Mouse (Mus musculus) left cerebral cortex, postnatal 25 days (tissue): Measurements from ENCODE around the gene Dennd4a. TPM values are rescaled to one million over a fixed set of nuclear protein-coding genes. Genes with fewer than 3 reads are reported as not detected.

Source experiments
- DNase-seq, 2 experiments: peaks; one replicate each; pipeline ENCODE4 v3.0.0; 2022; ENCODE audit warnings: low spot score in 2 of 2, mixed read lengths in 1 of 2
- intact Hi-C: fragments of 180-260 bp; cut with DNase I; formaldehyde crosslinking; loops from one replicate; pipeline ENCODE4 v1.15.1; 2025
- total RNA-seq, 2 experiments: library from RNA; stranded (reverse); gene quantifications; 2 replicates each; pipeline ENCODE4 v1.2.3; 2021

The Dennd4a gene
- total RNA-seq, 2 experiments from 2014 or later, result 56.4 to 64.7 TPM

DNA sequence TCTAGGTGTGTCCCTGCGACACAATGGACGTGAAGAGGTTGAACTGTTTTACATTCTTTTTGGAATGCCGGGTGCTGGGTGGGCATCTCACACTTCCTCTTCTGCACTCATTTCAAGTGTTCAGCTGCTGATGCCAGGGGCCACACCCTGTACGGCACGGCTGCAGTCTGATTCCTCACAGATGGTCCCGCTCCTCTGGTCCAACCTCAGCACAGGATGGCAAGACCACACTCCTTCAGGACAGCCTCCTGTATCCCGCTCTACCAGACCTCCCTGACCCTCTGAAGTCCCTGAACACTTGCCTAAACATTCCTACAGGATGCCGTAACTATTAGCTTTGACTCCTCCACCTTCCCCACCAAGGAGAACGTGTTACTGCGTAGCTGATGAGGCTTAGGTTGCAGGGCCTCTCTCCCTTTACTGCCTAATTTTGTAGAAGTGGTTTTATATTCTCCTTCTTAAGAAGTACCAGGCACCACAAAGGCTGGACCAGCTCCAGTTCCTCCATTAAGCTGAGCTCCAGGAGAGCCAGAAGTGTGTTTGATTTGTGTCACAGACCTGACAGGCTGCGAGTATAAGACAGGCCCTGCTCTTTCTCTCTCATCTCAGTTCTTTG is 129.7 kb downstream of the Dennd4a start:
- DNase-seq, result no peak
- intact Hi-C loops, result no loop called here

DNA sequence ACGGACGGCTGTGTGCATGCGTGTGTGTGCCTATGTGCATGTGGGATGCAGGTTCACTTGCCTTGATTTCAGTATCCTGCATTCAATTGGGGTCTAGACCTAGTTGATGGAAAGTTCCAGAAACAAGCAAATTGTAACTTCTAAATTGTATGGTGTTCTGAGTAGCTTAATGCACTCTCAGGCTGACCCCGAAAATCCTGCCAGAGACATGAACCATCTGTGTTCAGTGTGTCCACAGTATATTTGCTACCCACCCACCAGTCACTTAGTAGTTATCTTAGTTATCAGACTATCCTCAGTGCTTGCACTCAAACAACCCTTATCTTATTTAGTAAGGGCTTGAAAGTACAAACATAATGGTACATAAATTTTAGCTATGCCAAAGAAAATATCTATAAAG is 130.5 kb downstream of the Dennd4a start:
- intact Hi-C loops, result no loop called here
- no peak for DNase-seq

DNA sequence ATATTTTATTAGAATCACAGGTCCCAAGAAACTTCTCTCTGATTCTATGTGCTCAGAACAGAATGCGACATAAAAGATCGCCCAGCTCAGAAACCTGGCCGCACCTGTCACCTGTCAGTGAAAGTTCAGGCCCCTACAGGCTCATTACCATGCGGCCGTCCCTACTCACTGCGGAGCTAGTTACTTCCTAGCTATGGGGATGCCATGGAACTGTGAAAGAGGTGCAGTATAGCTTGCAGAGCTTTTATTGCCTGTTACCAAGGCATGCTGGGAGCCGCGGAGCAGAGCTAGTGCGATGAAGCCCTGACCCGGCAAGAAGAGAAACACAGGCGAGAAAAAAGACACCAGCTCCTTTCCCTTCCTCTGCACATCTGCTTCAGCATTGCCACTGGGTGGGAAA is 132.9 kb downstream of the Dennd4a start:
- intact Hi-C loops, result no loop called here

DNA sequence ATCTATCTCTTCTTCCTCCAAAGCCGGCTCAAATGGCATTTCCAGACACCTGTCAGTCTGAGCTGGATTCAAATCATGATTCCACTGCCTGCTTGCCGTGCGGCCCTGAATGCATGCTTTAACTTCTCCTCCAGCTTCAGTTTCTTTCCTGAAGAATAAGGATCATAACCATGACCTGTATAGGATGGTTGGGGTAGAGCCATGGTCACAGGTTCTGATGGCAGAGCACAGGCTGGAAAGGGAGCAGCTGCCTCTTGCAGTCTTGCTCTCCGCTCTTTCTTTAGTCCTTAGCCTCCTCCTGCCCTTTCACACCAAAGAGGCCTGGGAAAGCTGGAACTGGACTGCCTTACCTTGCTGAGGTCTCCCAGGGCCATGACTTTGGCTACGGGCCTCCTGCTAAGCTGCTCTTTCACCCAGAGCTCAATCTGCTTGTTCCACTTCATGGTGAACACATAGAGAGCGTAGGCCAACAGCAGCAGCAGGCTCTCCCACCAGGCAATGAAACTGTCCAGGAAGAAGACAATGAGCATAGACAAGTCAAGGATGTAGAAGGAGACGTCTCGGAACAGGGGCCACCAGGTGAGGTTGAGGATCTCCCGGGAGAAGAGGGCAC is 136.4 kb downstream of the Dennd4a start:
- intact Hi-C loops, result no loop called here
- DNase-seq, result no peak

More for the DNA sequence above, 132.9 kb downstream of the Dennd4a start:
- no peak for DNase-seq

DNA sequence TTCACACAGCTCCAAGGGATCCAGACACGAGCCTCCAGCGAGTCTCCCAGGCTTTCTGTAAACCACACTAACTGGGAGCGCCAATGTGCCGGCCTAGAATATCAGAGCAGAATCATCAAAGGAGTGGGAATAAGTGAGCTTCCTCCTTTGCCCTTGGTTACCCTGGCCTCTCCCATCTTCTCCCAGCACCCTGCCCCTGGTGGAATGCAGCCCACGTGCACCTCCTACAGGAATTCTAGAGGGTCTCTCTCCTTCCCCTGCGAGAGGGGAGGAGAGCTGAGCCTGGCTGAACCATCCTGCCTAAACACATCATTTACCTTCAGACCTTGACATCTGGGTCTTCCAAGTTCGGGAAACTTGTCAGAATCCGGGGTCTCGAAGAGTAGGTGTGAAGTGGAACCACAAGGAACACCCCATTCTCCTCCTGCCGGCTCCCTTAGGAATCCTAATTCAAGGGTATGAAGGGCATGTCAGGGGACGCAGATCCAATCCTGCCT is 140.1 kb downstream of the Dennd4a start, which contains the start of gene Slc24a1:
TSS of gene Slc24a1 (minus strand) at position 447 of the 497 bp plus-strand sequence.
- intact Hi-C loops, result no loop called here
- DNase-seq, result no peak

DNA sequence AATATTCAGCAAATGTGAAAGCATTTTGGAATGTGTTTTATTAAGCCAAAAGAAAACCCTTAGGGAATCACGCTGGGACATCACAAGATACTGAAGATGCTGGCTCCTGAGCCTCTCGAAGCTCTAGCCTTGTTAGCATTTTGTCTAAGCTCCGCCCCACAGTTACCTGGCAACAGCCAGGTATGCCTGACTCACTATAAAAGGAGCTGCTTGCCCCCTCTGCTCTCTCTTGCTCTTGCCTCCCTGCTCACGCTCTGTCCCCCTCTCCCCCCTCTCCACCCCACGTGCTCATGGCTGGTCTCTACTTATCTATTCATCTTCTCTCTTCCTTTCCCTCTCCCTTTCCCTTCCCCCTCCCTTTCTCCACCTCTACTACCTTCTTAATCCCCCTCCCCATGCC is 140.9 kb downstream of the Dennd4a start:
- intact Hi-C loops, result no loop called here

DNA sequence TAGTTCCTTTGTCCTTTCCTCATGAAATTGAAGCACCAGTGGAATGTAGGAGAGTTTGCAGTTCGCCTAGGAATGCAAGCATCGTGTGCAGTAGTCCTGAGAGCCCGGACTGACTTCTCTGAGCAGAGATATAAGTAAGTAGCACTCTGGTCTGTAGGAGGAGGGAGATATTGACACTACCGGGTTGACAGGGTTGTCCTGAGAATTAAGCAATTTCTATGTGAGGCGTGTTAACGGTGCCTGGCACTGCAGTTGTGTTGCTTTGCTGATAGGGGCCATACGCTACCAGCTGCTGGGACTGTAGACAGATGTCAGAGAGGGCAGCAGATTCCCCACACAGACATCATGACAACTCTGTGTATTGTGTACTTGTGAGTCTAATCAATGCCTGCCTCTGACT is 142.1 kb downstream of the Dennd4a start:
- DNase-seq, result no peak
- intact Hi-C loops, result no loop called here

More for the DNA sequence above, 140.9 kb downstream of the Dennd4a start:
- DNase-seq, result no peak

DNA sequence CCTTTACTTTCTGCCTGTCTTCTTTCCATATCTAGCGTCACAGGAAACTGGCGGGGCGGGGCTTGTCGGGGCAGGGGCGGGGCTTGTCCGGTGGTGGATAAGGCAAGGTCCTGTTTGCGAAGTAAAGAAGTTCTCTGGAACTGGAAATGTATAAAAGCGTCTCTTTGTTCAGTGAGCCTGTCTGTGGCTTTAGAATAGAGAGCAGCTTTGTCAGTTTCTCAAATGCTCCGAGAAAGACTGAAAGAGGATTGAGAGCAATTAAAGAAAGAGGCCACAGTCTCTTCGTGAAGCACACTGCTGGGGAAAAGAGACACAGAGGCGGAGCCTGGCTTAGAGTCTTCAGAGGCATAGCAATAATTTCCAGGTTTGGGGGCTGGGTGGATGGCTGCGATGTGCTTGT is 145.2 kb downstream of the Dennd4a start:
- DNase-seq, result peak in 1 of 2 experiments; percentile 28

DNA sequence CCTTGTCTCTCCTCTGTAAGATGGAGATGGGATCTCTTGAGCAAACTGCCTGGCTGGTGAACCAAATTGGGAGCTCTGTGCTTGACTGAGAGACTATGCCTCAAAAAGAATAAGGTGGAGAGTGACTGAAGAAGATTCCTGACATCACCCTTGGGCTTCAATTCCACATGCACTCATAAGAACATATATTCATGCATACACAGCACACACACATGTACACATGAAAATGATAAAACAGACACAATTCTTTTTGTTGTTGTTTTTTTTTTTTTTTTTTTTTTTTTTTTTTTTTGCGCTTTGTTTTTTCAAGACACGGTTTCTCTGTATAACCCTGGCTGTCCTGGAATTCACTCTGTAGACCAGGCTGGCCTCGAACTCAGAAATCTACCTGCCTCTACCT is 146.1 kb downstream of the Dennd4a start:
- intact Hi-C loops, result no loop called here
- DNase-seq, result no peak

More for the DNA sequence above, 145.2 kb downstream of the Dennd4a start:
- intact Hi-C loops, result no loop called here

DNA sequence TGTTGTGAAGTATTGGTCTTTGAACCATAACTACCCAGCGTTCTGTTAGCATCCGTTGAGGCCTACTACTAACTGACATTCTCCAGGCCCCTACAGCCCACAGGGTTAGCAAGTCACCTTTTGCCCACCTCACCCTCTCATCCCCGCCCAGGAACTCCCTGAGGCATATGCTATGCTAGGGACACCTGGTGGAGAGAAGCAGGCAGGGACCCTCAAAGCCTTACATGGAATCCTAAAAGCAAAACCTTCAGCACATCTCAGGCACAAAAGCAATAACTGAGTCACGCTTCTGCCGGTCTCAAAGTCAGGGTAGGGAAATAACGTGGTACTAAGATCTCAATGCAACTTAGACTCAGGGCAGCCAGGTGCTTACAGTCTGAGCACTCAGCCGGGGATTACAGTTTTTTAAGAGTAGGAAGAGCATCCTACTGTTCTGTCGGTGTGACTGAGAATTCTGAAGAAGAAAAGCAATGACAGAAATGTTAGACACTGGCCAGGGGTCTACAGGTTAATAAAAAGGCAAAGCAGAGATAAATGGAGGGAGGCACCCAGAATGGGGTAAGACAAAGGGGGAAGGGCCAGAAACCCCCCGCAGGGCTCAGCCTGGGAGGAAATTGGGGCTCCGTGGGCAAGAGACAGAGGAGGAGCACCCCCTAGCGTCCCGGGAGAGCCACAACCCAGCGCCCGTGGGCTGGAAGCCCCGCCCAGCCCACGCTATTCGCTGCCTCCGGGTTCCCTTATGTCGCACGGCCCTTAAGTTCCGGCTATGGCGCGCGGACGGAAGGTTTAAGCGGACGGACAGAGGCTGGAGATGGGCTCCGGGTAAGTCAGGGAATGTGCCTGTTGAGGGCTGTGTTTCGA is 149.2 kb downstream of the Dennd4a start, which contains the start of gene Ints14:
TSS of gene Ints14 (plus strand) at position 789 of the 861 bp plus-strand sequence.
- intact Hi-C loops, result loop anchor here (2.0 to 5.0 kb wide), 4 partner anchors 58 to 678 kb away; partner anchors contain the start of genes Dis3l and Tipin
- DNase-seq, result peak; percentile 94 to 97

DNA sequence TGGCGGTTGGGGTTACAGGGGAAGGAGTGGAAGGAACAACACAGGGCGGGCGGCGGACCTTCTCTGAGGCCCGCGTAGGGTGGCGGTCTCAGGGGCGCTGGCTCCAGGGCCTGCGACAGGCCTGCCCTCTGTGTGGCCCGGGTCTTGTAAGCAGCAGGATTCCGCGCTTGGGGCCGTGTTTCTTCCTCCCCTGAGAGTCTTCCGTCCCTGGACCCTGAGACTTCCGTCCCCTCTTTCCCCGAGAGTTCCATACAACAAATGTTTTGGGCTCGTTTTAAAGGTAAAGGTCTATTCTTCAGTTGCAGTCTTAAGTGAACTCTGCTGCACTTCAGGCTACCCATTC is 149.8 kb downstream of the Dennd4a start:
- intact Hi-C loops, result loop anchor here (2.0 to 5.0 kb wide), 4 partner anchors 58 to 679 kb away; partner anchors contain the start of genes Dis3l and Tipin

More for the DNA sequence above, 149.8 kb downstream of the Dennd4a start:
- DNase-seq, result no peak

Other genes starting within 250 kb of the Dennd4a start
- gene Rab11a, start 73.6 kb upstream of the Dennd4a start, total RNA-seq, result 100 to 1,000 TPM; 265 to 274 TPM
- gene Slc24a1, start 140.3 kb downstream of the Dennd4a start, total RNA-seq, result under 1 TPM; 0.14 to 0.18 TPM
- 10 to 100 TPM; 22.4 to 23.7 TPM for gene Ints14, start 149.6 kb downstream of the Dennd4a start, total RNA-seq
- gene Hacd3, start 210.4 kb downstream of the Dennd4a start, total RNA-seq, result 100 to 1,000 TPM; 169 to 175 TPM
- gene Dpp8, start 221.1 kb downstream of the Dennd4a start, total RNA-seq, result 100 to 1,000 TPM; 154 to 160 TPM